Mouse (Mus musculus) cerebellum, postnatal 14 days (tissue): ENCODE data around the gene Zbp1.

Source experiments
- DNase-seq, 2 experiments: peaks; one replicate each; pipeline ENCODE4 v3.0.0; 2021; ENCODE audit warnings: mixed read lengths in 2 of 2

Gene Zbp1

DNA sequence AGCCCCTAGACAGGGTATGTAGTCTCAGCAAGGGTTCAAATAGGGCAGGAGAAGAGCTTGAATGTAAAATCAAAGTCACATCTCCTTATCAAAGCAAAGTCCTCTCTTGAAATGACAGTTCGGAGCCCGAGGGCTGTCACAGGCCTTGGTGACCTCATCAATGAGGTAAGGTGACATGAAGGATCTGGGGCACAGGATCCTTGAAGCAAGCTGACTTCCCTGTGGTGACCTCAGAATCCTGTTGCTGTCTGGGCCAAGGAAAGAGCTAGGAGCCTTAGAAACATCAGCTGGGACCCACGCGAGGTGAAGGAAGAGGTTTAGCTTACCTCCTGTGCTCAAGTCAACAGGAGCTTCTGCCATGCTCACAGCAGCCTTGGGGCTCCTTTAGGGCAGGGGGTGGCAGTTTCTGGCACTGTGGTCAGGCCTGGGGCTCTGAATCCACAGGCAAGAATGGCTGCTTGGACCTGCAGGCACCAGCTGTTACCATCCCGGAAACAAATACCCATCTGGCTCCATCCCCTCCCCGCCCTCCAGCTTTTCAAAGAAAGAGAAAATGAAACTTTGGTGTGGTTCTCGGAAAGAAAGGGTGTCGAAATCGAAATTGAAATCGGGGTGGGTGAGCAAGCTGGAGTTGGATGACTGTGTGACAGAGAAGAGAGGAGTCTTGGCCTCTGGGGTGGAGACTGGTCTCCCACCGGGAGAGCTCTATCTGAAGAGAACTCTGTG is at the start of gene Zbp1:
TSS of gene Zbp1 (minus strand) at position 508 of the 726 bp plus-strand sequence.
- no peak for DNase-seq

- DNase-seq, result no peak
These were observed 48.8 kb upstream of the Zbp1 start for GRCm38 (mm10) chr2:173267562-173267961.

- no peak for DNase-seq
These were observed 47.8 kb upstream of the Zbp1 start for GRCm38 (mm10) chr2:173266349-173267112.

GRCm38 (mm10) chr2:173265468-173266265 is 46.9 kb upstream of the Zbp1 start:
- DNase-seq, result no peak

GRCm38 (mm10) chr2:173264467-173265128 is 45.9 kb upstream of the Zbp1 start:
- peak; percentile 73 to 77 for DNase-seq

DNA sequence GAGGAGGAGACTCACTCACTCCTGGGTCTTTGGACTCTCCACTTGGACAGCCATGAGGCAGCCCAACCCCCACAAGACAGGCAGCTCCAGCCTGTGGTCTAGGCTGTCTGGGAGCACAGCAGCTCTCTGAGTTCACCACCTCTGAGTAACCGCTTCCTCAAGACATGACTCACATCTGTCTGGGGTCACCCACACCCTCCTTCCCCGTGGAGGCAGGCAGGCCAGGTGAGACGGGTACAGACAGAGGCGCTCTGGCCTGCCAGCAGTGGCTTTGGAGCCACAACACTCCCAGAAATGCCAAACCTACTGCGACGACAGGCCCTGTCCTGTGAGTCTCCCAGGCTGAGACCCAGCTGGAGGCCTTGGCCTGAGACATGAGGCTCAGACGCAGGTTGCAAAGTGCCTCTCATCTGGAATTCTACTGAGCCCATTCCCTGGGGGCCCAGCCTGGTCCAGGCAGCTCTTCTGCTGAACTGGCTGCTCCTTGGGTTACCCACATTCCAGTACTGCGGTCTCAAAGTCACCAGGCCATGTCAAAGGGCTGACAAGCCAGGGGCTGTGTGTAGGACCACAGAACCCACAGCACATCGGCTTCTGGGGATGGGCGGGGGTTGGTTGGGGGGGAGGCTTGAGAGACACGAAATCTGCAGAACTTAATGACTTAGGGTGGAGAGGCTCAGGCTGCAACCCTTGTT is 45.1 kb upstream of the Zbp1 start:
- no peak for DNase-seq

- peak; percentile 66 to 73 for DNase-seq
These were observed 42.8 kb upstream of the Zbp1 start for GRCm38 (mm10) chr2:173261497-173261896.

DNA sequence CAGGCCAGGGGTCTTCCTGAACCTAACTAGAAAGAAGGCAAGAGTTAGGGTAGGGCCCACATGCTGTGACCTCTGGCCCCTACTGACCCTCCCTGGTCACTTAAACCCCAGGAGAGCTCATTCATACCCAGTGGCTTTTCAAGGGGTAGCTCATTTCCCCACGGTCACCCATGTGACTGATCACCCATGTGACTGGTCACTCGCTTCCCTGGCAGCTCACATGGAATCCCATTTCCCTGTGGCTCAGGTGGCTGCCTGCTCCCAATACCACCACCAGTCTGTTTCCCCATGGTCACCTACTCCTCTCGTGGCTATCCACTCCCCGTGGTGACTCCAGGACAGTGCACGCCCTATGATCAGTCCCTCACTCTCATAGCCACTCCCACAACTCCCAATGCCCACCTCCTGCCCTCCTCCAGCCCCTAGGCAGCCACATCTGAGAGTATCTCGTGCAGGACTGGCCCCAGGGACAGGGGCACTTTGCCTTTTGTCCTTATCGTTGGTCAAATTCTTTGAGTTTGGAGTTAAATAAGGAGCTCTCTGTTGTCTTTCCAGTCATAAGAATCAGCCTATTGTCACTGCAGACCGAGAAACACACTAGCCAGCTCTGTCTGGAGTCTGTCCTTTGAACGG is 39.9 kb upstream of the Zbp1 start:
- DNase-seq, result no peak

GRCm38 (mm10) chr2:173257610-173258009 is 38.9 kb upstream of the Zbp1 start:
- peak; percentile 85 to 87 for DNase-seq

DNA sequence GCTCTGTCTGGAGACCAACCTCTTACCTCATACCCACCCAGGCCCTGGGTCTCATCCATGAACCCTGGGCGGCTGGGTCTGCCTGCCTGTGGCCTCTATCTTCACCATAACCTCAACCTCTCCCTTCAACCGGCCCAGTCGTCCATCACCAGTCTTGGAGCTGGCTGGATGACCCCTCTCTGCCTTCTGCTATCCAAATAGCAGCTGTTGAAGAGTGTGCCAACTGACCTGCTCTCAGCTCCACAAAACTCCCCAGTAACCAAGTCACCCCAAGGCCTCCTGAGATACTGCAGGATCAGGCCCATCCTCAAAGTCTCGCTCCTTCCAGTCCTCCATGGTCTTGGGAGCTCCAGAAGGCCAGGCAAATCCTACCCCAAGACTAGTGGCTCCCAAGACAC is 37.8 kb upstream of the Zbp1 start:
- no peak for DNase-seq

- no peak for DNase-seq
These were observed 37.3 kb upstream of the Zbp1 start for GRCm38 (mm10) chr2:173255810-173256551.

DNA sequence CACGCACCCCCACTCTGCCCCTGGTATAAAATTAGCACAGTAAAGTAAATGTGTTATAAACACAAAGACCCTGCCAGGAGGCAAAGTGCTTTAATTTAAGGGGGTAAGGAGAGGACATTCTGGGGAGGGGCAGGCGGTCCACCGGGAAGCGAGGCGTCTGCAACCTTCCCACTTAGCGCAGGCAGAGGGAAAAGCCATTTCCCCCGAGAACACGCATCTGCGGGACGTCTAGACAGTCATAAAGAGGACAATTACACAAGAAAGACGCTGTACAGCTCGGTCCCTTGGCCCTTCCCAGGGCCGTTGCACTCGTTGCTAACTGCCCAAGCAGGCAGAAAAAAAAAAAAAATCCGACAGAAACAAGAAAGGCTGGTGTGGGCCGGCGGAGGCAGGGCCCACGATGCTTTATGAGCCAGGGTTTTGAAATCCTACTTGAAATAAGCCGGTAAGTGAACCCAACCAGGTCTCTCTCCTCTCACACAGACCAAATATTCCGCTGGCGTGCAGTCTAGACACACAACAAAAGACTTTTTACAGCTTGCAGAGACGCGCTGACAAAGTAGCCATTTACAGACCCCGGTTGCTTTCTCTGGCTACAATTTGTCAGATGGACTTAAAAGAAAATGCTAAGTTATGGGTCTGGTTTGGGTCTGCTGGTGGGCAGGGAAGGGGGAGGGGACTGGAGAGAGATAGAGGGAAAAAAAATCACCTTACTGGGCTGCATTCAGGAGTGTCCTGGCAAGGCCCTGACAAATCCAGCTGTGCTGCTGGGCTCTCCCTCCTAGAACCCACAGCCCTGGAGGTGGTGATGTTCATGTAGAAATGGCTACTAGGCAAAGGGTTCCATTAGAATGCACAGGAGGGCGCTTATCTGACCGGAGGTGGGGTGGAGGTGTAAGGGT is 35.3 kb upstream of the Zbp1 start:
- no peak for DNase-seq

- no peak for DNase-seq
These were observed 33.0 kb upstream of the Zbp1 start for GRCm38 (mm10) chr2:173251675-173252074.

DNA sequence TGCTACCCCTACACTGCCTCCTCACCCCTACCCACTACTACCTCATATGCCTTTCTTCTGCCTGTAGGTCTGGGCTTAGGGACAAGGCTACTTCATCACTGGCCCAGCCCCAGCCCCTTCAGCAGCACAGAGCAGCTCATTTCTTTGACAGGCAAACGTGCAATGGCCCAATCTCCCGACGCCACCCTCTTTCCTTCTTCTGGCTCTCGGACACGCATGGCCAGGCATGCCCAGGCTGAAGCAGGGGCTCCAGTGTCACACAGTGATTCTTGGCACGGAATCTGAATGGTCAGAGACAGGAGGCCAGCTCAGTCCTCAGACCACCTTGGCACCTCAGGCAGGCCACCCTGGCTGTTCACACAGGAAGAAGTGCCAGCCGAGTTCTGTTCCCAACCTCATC is 32.4 kb upstream of the Zbp1 start:
- no peak for DNase-seq

GRCm38 (mm10) chr2:173250411-173250810 is 31.7 kb upstream of the Zbp1 start:
- no peak for DNase-seq

DNA sequence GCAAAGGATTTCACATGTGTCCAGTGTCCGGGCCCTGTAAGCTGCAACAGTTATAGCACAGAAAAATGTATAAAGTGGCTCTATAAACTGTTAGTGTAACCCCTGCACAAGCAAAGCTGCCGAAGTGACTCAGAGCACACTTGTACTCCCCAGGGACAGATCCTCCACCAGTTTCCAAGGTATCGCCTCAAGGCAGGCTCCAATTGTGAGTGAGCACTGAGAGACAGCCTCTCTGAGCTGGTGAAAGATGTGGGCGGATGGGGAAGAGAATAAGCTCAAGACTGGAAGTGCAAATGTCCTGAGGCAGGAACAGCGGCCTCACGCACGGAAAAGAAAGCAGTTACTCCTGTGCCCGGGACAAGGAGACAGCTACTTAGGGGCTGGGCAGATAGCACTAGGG is 31.2 kb upstream of the Zbp1 start:
- DNase-seq, result no peak

DNA sequence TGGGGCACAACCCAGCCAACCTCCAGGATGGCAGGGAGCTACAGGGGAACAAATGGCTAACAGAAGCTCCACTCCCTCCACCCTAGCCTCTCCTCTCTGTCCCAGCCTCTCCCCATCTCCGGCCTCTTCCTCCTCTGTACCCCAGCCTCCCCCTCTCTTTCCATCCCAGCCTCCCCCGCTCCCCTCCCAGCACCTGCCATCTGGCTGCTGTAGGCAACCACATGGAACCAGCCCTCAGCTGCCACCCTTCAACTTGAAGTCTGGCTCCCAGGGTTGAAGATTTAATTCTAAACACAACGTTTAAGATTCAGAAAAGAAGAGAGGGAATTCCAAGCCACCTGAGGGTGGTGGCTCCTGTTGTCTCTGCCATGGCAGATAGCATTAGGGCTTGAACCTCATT is 30.7 kb upstream of the Zbp1 start:
- no peak for DNase-seq

GRCm38 (mm10) chr2:173248822-173249221 is 30.1 kb upstream of the Zbp1 start:
- no peak for DNase-seq

DNA sequence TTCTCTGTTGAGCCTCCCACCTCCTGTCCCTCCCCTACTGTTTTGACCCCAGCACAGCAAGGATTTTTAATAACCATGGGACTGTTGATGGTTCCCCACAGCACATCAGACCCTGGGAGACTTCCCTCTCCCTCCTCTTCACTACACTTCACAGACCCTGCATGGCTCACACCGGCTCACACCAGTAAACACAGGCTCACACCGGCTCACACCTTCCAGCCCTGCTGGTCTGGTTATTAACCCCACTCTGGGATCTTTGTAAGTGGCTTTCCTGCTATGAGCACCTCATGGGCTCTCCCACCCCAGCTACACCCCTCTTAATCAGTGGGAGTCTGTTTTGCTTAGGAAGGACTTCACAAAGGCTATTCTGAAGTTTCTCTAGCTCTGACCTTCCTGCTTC is 29.2 kb upstream of the Zbp1 start:
- DNase-seq, result no peak

- no peak for DNase-seq
These were observed 28.5 kb upstream of the Zbp1 start for GRCm38 (mm10) chr2:173247197-173247596.
